Mouse (Mus musculus): ENCODE results near the gene Kbtbd3. TPM values are rescaled to one million over a fixed set of nuclear protein-coding genes. Genes with fewer than 3 reads are reported as not detected.

Gene Kbtbd3
- polyA plus RNA-seq (2016; fragmentation: Nextera tagmentation; extraction: Ambion mirVana), result 6.9 and 7.5 TPM in 2 replicates

DNA sequence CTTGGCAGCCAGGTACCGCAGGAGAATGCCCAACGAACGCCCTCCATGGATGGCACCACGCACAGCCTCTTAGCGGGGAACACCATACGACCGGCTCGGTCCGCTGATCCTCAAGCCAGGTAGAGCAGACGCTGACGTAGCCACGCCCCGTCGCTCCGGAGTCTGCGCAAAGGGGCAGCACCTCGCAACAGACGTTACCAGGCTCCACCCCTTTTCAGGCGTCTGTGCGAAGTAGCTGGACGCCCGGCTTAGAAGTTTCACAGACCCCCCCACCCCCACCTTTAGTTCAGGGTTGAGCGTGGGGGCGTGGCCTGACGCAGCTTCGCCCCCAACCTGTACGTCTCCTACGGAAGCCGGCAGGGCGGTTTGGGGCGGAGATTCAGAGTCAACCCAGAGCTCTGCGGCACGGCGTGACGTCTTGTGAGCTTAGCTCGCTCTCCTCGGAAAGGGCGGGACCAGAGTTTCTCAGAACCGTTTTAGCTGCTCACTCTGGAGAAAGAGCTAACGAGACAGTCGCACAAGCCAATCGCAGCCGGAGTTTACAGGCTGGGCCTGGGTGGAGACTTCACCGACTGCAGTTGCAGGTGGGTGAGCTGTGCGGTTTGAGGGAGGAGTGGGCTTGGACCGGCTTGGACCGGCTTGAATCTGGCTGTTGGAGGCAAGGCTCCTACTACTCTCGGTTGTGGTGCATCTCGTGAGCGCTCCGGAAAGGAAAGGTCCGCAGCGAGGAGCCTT is at the start of gene Kbtbd3, which contains the start of gene Aasdhppt:
Gene Kbtbd3, plus strand, starts transcription at position 483 of the 735 bp plus-strand sequence.
Gene Aasdhppt, minus strand, starts transcription at position 121 of the 735 bp plus-strand sequence.
- peak; percentile 99 for ATAC-seq (ENCODE audit: insufficient number of reproducible peaks, insufficient read depth, low FRiP score, low TSS enrichment, low read depth)
- H3K9ac ChIP-seq (replicated peaks), result peak within 1 kb of the TSS; percentile 86
- 0 out of 2 replicates have a peak, but pooled peaks cover 4% of the 10 kb centered on the region for H3K36me3 ChIP-seq
- H3K4me3 ChIP-seq (replicated peaks), result peak within 1 kb of the TSS; percentile 68
- H3K27ac ChIP-seq, result peak within 1 kb of the TSS; percentile 96
- H3K9me3 ChIP-seq, result no peaks in the 10 kb centered on the region
- WGBS, result under 1% methylated on average over 53 of the region's 53 CpGs
- no peaks in the 10 kb centered on the region for H3K27me3 ChIP-seq
- H3K4me1 ChIP-seq (replicated peaks), result peaks cover 9% of the 10 kb centered on the region
- peak within 1 kb of the TSS; percentile 67 for H3K4me2 ChIP-seq

DNA sequence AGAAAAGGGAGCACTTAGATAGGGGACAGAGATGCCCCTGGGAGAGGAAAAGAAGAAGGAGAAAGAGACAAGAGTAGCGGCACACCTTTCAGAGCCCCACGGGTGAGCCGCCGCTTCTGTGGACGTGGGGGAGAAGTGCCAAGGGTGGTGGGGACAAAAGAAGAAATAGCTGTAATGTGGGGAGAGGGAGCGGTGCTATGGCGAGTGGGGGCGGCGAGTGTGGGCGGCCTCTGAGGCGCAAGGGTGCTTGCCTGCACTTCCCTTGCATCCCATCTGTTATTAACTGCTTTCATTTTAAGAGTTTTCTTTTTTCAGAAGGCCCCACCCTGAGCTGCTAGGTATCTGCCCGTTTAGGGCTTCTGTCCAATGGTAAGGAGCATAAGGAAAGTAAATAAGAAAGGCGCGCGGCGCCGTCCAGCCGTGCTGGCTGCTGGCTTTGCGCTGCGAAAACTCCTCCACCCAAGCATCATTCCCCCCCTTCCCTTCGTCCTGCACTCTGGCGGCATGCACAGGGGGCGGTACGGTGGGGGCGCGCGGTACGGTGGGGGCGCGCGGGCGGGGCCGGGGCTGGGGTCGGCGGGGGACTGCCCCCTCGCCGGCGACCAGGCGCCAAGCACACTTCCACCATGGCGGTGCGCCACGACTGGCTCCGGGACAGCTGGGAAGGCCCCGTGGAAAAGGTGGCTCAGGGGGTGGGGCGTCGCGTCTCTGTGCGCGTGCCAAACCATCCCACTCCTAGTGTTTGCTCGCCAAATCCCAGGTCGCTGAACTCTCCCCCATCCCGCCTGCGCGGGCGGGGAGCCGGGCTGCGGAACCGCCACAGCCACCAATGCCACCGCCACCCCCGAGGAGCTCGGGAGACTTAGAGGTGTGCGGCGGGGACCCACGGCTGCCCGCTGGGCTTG is 49.5 kb upstream of the Kbtbd3 start:
- no peaks in the 10 kb centered on the region; the same call in 1 of the 2 replicates for H3K36me3 ChIP-seq
- no peaks in the 10 kb centered on the region for H3K27me3 ChIP-seq
- H3K4me3 ChIP-seq (replicated peaks), result peak overlapping the region; percentile 20; the same call in 1 of the 2 replicates
- WGBS, result 48% methylated on average over 65 of the region's 65 CpGs
- peaks cover 20% of the 10 kb centered on the region for H3K9me3 ChIP-seq
- H3K27ac ChIP-seq, result no peak overlapping the region
- H3K4me1 ChIP-seq (replicated peaks), result no peaks in the 10 kb centered on the region
- ATAC-seq (ENCODE audit: insufficient number of reproducible peaks, insufficient read depth, low FRiP score, low TSS enrichment, low read depth), result no peak
- H3K9ac ChIP-seq (replicated peaks), result no peak overlapping the region
- H3K4me2 ChIP-seq, result 0 out of 2 replicates have a peak overlapping the region, but pooled peaks have one; percentile 1

DNA sequence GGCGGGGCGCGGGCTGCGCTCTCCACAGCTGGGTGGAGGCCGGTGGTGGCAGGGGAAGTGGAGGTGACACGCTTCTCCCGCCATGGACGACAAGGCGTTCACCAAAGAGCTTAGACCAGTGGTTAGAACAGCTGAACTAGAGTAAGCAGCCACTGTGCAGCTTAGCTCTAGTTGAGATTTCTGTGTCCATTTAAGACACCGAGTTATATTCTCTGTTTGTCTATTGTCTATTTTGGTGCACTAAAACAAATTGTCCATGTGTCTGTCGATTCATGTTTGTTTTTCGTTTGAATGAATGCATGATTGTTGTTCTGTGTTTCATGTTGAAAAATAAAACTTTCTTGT is 48.9 kb upstream of the Kbtbd3 start:
- Histone ChIP-seq H3K27ac (no peak overlapping the region), H3K4me2 (0 out of 2 replicates have a peak overlapping the region, but pooled peaks have one; percentile 1), H3K36me3 (no peaks in the 10 kb centered on the region; the same call in 1 of the 2 replicates), H3K27me3 (no peaks in the 10 kb centered on the region), H3K9me3 (peaks cover 20% of the 10 kb centered on the region), H3K9ac (replicated peaks) (no peak overlapping the region), H3K4me3 (replicated peaks) (peak overlapping the region; percentile 20; the same call in 1 of the 2 replicates), H3K4me1 (replicated peaks) (no peaks in the 10 kb centered on the region)
- WGBS, result 66% methylated on average over 12 of the region's 12 CpGs
- ATAC-seq (ENCODE audit: insufficient number of reproducible peaks, insufficient read depth, low FRiP score, low TSS enrichment, low read depth), result no peak

DNA sequence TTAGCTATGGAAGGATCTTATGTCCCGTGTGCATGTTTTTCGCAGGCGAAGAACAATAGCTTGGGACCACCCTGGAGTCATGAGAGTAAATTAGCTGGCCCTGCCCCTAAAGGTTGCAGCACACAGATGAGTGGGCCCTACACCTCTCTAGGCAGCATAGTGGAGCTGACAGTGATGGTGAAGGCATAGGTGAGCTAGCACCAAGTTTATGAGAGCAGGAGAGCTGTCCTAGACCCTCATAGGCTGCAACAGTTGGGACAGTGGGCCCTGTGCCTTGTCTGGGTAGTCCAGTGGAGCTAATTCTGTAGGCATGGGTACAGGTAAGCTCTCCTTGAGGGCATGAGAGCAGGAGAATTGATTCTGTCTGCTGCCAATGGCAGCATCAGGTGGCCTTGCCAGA is 42.8 kb upstream of the Kbtbd3 start:
- Histone ChIP-seq H3K9ac (replicated peaks) (no peak overlapping the region), H3K4me1 (replicated peaks) (no peaks in the 10 kb centered on the region), H3K36me3 (no peaks in the 10 kb centered on the region), H3K27me3 (no peaks in the 10 kb centered on the region), H3K27ac (no peak overlapping the region), H3K9me3 (no peaks in the 10 kb centered on the region), H3K4me2 (no peak overlapping the region), H3K4me3 (replicated peaks) (no peak overlapping the region)
- no peak for ATAC-seq (ENCODE audit: insufficient number of reproducible peaks, insufficient read depth, low FRiP score, low TSS enrichment, low read depth)
- 97% methylated on average over 3 of the region's 3 CpGs for WGBS

DNA sequence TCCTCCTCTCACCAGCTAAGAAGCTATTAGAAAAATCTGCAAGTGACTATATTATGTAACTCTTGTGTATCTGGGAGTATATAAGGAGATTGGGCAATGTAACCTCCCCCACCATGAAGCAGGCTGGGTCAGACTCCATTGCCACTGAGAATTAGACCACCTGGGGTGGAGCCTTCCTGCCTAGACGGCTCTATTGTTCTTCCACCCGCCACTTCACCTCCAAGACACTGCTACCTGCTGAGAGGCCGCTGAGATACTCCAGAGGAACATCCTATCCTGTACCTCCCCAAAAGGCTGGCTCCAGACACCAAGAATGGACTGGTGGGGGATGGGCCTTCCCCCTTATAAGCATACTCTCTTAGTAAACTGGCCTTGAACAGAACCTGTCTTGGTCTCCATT is 25.8 kb upstream of the Kbtbd3 start:
- Histone ChIP-seq H3K9me3 (no peaks in the 10 kb centered on the region), H3K27ac (no peak overlapping the region), H3K4me3 (replicated peaks) (no peak overlapping the region), H3K36me3 (peaks cover 13% of the 10 kb centered on the region), H3K4me1 (replicated peaks) (no peaks in the 10 kb centered on the region), H3K9ac (replicated peaks) (no peak overlapping the region), H3K4me2 (no peak overlapping the region), H3K27me3 (no peaks in the 10 kb centered on the region)
- no peak for ATAC-seq (ENCODE audit: insufficient number of reproducible peaks, insufficient read depth, low FRiP score, low TSS enrichment, low read depth)
- 34% methylated on average over 3 of the region's 3 CpGs for WGBS

DNA sequence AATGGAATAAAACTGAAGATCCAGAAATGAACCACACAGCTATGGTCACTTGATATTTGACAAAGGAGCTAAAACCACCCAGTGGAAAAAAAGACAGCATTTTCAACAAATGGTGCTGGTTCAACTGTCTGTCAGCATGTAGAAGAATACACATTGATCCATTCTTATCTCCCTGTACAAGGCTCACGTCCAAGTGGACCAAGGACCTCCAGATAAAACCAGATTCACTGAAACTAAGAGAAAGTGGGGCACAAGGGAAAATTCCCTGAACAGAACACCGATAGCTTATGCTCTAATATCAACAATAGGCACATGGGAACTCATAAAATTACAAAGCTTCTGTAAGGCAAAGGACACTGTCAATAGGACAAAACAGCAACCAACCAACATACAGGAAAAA is 9.2 kb upstream of the Kbtbd3 start:
- no peak overlapping the region for H3K4me3 ChIP-seq (replicated peaks)
- no peaks in the 10 kb centered on the region for H3K9me3 ChIP-seq
- peaks cover 41% of the 10 kb centered on the region for H3K36me3 ChIP-seq
- WGBS, result 91% methylated on average over 2 of the region's 2 CpGs
- H3K27me3 ChIP-seq, result no peaks in the 10 kb centered on the region
- H3K4me2 ChIP-seq, result no peak overlapping the region
- no peaks in the 10 kb centered on the region for H3K4me1 ChIP-seq (replicated peaks)
- no peak overlapping the region for H3K27ac ChIP-seq
- no peak overlapping the region for H3K9ac ChIP-seq (replicated peaks)
- ATAC-seq (ENCODE audit: insufficient number of reproducible peaks, insufficient read depth, low FRiP score, low TSS enrichment, low read depth), result no peak

DNA sequence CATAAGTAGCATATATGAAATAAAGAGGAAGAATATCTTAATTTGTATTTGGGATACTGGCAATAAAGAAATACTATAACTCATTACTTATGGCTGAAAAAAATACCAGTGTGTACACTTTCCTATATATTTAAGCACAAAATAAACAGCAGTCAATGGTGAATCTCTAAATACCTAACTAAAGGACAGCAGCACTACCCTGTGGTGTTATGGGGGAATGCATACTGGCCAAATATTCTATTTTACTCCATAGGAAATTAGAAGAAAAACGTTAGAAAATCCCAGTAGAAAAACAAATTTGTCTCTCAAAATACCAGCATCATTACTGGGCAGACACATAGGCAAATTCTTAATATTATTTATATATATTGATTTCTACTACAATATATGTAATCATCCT is 4.8 kb upstream of the Kbtbd3 start:
- peaks cover 26% of the 10 kb centered on the region for H3K36me3 ChIP-seq
- H3K4me1 ChIP-seq (replicated peaks), result peaks cover 4% of the 10 kb centered on the region
- no peaks in the 10 kb centered on the region for H3K9me3 ChIP-seq
- no peak overlapping the region for H3K4me2 ChIP-seq
- H3K9ac ChIP-seq (replicated peaks), result no peak overlapping the region
- 71% methylated on average over 1 of the region's 1 CpGs for WGBS
- no peak overlapping the region for H3K4me3 ChIP-seq (replicated peaks)
- no peak for ATAC-seq (ENCODE audit: insufficient number of reproducible peaks, insufficient read depth, low FRiP score, low TSS enrichment, low read depth)
- H3K27ac ChIP-seq, result no peak overlapping the region
- H3K27me3 ChIP-seq, result no peaks in the 10 kb centered on the region

DNA sequence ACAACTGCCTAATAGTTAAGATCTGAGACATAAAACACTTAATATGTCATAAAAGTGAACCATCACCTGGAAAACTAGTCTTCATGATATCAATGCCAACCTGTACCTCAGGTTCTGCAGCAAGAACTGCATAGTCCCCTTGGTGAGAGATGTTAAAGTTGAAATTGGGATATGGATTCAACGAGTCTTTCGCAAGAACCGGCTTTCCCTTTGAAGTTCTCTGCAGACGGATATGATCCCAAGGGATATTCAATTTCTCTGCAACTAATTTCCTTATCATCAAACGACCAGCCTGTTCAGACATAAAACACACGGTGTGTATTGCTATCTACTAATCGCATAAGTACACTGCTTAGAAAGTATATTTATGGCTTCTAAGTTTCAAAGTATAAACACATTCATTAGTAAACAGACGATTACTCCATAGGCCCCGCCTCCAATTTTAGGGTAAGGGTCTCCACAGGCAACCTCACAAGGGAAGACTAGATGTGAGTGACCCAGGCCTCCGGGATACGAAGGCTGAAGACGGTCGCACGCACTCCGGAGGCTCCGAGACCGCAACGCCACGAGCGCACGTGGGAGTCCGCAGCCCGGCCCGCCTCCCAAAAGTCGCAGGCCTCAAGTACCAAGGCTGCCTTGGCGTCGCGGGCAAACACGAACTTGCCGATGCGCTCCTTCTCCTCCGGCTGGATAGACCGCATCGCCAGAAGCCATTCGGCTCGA is 844 bp upstream of the Kbtbd3 start:
- WGBS, result under 1% methylated on average over 36 of the region's 36 CpGs
- peak; percentile 33 for ATAC-seq (ENCODE audit: insufficient number of reproducible peaks, insufficient read depth, low FRiP score, low TSS enrichment, low read depth)
- Histone ChIP-seq H3K9ac (replicated peaks) (peak overlapping the region; percentile 64), H3K4me1 (replicated peaks) (peaks cover 9% of the 10 kb centered on the region), H3K4me3 (replicated peaks) (peak overlapping the region; percentile 68), H3K36me3 (0 out of 2 replicates have a peak, but pooled peaks cover 4% of the 10 kb centered on the region), H3K27me3 (no peaks in the 10 kb centered on the region), H3K9me3 (no peaks in the 10 kb centered on the region), H3K4me2 (peak overlapping the region; percentile 67), H3K27ac (peak overlapping the region; percentile 80; the same call in 1 of the 2 replicates)

DNA sequence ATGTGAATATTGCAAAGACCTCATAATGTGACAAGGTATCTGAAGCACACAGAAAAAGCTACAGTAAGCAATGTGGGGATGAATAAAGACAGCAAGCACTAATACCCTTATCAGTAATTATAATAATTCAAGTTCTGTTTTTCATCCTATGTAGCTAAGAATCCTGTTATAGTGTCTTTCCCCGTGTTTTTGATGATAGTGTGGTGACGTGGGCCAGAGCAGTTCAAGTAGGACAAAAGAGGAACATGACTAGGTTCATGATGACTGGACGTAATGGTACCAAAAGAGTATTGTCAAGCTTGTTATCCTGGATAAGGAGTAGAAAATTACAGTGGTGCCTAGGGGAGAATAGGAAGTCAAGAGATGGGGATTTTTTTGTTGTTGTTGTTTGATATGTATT is 1.1 kb downstream of the Kbtbd3 start:
- Histone ChIP-seq H3K9me3 (no peaks in the 10 kb centered on the region), H3K4me2 (peak overlapping the region; percentile 67), H3K4me1 (replicated peaks) (peaks cover 9% of the 10 kb centered on the region), H3K27ac (no peak overlapping the region), H3K36me3 (0 out of 2 replicates have a peak, but pooled peaks cover 2% of the 10 kb centered on the region), H3K9ac (replicated peaks) (peak overlapping the region; percentile 86), H3K4me3 (replicated peaks) (peak overlapping the region; percentile 68), H3K27me3 (no peaks in the 10 kb centered on the region)
- 78% methylated on average over 3 of the region's 3 CpGs for WGBS
- ATAC-seq (ENCODE audit: insufficient number of reproducible peaks, insufficient read depth, low FRiP score, low TSS enrichment, low read depth), result no peak

DNA sequence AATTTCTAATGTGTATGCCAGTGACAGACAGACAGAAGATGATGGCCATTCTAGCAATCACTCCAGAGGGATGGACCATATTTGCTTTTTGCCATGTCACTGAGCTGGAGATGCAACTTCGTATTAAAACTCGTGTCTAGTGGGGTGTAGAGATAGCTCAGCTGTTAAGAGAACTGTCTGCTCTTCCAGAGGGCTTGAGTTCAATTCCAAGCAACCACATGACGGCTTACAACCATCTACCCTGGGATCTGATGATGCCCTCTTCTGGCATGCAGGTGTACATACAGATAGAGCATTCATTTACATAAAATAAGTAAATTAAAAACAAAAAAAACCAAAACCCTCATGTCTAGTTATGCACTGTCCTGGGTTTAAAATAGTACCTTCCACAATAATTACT is 1.5 kb downstream of the Kbtbd3 start:
- WGBS, result 86% methylated on average over 3 of the region's 3 CpGs
- no peaks in the 10 kb centered on the region for H3K9me3 ChIP-seq
- H3K4me3 ChIP-seq (replicated peaks), result no peak overlapping the region
- no peak overlapping the region for H3K4me2 ChIP-seq
- no peaks in the 10 kb centered on the region for H3K27me3 ChIP-seq
- no peak overlapping the region for H3K27ac ChIP-seq
- H3K9ac ChIP-seq (replicated peaks), result no peak overlapping the region
- peaks cover 9% of the 10 kb centered on the region for H3K4me1 ChIP-seq (replicated peaks)
- no peak for ATAC-seq (ENCODE audit: insufficient number of reproducible peaks, insufficient read depth, low FRiP score, low TSS enrichment, low read depth)
- H3K36me3 ChIP-seq, result no peaks in the 10 kb centered on the region

Measured in limb, embryonic 12.5 days (tissue).